Mouse (Mus musculus) CD4-positive helper T cell, adult 2 months (primary cell): ENCODE measurements around the gene Sap30bp.

ENCODE experiments used
- DNase-seq: peaks from one replicate; pipeline ENCODE4 v3.0.0-alpha.2; 2012; ENCODE audit warnings: low read depth, missing footprints, low spot score

Gene Sap30bp

DNA sequence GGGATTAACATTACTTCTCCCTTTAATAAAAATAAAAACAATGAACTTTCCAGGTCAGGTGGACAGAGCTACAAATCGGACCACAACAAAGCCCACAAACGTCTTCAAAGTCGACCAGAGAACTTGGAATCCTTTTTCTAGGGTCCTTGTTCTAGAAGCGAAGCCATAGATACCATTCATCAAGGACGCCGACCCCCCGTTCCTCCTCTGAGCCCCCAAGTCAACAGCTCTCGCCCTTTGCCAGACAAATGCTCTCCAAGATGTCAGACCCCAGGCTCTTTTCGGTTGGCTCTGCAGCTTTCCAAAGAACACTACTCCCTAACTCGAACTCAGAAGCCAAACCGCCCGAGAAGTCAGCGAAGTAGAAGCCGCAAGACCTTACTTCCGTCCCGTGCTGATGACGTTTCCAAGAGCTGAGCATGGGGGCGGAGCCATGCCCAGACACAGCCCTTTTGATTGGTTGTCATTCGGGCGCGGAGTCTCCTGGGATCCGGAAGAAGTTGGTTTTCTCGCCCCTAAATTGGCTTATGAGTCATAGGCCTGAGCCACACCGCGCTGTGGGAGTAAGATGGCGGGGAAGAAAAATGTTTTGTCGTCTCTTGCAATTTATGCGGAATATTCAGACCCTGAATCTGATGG, at the start of gene Sap30bp, which contains the start of gene Recql5:
Gene Sap30bp (plus strand): TSS at position 175 of the 639 bp plus-strand sequence.
Gene Recql5 (minus strand): TSS at position 370 of the 639 bp plus-strand sequence.
- peak; percentile 98 for DNase-seq

DNA sequence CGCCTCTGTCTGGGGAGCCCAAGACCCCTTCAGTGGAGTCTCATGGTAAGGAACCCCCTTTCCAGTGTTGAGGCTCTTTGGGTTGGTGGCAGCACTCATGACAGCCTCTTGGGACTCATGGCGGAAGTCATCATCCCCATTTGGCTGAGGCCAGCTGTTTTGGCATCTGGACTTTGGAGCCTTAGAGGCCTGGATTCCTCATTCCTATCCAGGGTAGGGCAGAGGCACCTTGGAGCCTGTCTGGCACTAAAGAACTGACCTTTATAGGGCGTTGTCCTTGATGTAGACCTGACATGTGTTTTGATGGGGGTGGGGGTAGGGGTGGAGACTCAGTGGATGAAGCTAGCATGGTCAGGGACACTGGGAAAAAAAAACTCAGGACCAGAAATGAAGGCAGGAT, 48.7 kb upstream of the Sap30bp start:
- DNase-seq, result no peak

DNA sequence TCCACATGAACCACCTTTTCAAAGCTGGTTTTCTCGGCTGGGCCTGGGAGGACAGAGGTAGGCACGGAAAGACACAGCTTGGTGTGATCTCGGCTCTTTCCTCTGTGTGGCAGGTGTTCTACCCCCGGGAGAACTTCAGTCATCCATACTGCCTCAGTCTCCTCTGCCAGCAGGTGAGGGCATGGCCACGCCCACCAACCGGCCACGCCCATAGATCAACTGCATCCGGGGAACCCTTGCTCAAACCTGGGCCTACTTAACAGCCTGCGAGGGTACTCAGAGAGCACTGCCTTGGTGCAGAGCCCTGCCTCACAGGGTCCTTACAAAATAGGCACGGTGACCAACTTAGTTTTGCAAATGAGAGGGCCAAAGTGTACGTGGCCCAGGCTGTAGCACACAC, 47.8 kb upstream of the Sap30bp start:
- no peak for DNase-seq

DNA sequence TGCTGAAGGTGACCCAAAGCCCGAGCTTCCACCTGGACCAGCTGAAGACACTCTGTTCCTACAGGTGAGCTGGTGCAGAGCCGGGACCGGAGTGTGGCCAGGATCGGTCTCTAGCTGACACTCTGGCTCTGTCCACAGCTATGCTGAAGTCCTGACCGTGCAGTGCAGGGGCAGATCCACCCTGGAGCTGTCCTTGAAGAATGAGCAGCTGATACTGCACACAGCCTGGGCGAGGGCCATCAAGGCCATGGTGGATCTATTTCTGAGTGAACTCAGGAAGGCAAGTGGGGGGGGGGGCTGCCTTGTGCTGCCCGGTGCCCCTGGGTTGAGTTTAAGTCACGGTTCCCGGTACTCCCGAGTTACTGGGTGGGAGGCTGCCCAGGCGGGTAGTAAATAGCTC, 46.6 kb upstream of the Sap30bp start:
- no peak for DNase-seq

- no peak for DNase-seq
Observed at GRCm38 (mm10) chr11:115888020-115888419, 45.1 kb upstream of the Sap30bp start.

DNA sequence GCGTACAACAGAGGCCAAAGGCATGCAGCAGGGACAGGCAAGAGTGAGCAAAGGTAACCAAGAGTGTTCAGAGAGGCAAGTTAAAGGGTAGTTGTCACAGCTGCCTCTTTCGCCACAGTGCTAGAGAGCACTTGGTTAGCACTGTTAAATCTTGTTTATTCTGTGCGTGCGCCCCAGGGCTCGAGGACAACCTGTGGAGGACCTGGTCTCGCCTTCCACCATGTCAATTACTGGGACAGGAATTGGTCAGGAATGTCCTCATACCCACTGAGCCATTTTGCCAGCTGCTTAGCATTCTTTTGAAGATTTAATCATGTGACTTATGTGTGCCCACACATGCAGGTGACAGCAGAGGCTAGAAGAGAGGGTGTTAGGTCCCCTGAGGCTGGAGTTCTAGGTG, 43.9 kb upstream of the Sap30bp start:
- DNase-seq, result no peak

GRCm38 (mm10) chr11:115892213-115892612, 40.9 kb upstream of the Sap30bp start:
- no peak for DNase-seq

GRCm38 (mm10) chr11:115893071-115893470, 40.0 kb upstream of the Sap30bp start:
- no peak for DNase-seq

GRCm38 (mm10) chr11:115894755-115895520, 38.1 kb upstream of the Sap30bp start:
- DNase-seq, result no peak

DNA sequence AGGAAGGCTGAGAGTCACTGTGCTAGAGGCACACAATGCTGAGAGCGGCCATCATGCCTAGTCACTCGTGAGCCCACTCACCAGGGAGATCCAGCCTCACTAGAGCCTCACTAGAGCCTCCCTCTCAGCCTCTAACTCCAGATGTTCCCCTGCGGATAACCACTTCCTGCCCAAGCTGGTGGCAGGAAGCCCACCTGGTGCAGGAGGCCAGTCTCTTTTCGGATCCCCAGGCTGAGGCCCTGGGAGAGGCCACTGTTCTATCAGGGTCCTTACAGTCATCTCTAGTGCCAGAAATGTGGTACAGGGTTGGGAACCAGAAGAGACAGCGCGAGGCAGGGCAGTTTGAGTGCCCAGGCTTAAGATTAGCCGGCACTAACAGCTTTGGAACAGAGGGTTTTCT, 34.6 kb upstream of the Sap30bp start:
- DNase-seq, result peak; percentile 58

DNA sequence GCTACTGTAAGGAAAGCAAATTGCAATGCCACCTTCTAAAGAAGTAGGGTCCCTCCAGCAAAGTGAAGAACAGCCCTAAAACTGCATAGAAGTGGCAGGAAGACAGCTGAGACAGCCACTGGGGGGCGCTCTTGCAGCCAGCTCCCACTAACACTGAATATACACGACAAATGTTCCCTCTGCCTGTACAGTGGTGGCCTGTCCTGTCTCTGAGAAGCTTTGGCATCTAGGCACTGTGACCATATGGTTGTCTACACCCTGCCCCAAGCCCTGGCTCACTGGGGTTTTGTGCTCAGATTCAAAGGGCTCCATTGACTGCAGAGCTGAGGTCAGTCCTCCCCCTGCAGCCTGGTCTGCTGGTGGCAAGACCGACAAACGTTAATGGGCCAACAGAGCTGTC, 34.2 kb upstream of the Sap30bp start:
- DNase-seq, result peak; percentile 51

GRCm38 (mm10) chr11:115899486-115900266, 33.4 kb upstream of the Sap30bp start, which contains the start of gene Smim5:
Gene Smim5, plus strand, starts transcription at chr11:115899966.
- no peak for DNase-seq

DNA sequence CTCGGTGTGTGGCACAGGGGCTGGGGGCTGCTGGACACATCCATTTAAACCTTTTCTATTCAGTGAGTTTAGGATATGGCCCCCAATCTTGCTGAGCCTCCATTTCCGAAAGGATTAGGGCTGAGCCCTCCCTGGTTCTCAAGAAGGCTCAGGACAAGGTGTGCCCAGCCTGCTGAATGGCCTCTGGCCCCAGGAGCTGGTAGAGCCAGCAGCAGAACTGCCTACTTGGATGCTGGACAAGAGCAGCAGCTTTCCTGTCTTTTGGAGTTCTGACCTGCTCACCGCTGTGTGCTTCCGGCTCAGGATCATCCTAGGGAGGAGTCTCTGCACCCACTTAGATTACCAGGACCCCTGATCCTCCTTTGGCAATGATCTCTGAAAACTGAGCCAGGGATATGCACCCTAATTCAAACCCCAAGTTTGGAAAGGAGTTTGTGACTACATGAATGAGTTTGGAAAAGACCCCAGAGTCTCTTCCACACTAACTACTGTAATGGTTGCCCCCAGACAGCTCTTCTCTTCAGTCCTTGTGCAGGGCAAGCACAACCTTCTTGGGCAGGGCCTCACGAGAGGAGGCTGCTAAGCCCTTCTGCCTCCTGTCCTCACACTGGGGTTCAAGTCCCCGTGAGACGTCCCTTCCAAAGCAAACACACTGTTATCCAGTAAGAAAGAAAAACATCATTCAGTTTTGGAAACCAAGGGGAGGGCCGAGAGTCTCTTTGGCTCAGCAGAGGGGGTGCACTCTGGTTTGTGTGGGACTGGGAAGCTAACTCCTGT, 32.3 kb upstream of the Sap30bp start:
- DNase-seq, result no peak

- no peak for DNase-seq
Observed at GRCm38 (mm10) chr11:115901338-115902161, 31.5 kb upstream of the Sap30bp start.

DNA sequence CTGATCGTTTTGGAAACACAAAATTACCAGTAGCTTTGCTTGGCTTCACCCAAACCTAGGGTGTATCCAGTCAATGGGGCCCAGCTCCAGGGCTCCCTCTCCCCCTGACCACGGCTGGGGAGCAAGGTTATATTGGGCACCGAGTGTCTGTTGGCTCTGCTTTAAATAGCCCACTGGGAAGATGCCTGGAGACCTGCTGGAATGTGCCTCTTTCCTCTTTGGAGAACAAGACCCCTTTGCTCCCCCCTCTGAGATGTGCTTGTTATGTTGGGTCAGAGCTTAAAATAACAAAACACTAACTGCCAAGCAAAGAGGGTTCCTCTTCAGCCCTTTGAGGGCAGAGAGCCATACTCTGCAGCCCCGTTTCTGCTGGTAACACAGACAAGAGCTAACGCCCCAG, 30.9 kb upstream of the Sap30bp start:
- no peak for DNase-seq

DNA sequence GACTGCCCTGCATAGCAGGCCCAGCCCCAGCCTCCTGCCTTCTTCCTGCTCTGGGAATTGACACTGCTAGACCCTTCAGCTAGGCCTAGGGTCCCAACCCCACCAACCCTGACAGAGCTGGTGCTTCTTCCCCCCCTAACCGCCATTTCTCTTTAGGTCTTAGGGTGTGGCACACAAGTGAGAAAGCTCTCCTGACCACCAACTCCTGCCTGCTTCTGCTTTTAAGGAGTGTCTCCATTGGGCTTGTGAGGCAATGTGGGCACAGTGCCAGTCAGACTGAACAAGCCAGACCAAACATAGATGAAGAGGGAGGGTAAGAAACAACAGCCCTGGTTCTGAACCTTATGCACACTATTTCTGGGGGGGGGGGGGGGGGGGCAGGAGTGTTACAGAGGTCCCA, 30.3 kb upstream of the Sap30bp start:
- DNase-seq, result no peak

DNA sequence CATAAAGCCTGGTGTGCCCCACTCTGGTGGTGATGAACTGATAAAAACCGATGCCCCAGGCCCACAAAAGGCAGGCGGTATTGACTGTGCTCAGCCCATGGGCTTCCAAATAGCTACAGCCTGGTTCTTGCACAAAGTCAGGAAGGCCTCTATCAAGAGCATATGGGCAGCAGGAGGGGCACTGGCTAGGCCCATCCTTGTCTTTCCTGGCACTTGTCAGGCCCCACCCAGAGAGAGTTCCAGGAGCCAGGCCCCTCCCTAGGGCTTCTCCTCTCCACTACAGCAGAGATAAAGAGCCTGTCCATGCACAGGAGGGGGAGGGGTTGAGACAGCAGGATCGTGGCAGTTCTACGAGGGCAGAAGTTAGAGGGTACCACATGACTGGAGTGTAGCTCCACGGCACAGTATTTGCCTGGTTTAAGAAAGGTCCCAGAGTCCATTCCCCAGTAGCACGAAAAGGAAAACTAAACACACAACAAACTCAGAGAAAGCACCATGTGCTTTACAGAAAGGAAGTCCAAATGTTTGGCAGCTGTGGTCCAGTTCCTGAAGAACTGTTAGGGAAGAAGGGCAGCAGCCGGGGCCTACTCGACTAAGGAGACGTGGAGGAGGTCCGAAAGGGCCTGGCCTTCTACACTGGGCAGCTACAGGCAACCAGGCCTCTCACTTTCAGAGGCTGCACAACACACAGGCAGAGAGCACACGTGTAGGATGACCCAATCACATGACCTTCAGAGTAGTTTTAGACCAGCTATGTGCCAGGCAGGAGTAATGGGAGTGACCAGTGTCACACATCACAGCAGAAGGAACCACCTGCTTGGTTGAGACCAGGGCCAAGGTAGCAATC, 29.5 kb upstream of the Sap30bp start:
- no peak for DNase-seq

DNA sequence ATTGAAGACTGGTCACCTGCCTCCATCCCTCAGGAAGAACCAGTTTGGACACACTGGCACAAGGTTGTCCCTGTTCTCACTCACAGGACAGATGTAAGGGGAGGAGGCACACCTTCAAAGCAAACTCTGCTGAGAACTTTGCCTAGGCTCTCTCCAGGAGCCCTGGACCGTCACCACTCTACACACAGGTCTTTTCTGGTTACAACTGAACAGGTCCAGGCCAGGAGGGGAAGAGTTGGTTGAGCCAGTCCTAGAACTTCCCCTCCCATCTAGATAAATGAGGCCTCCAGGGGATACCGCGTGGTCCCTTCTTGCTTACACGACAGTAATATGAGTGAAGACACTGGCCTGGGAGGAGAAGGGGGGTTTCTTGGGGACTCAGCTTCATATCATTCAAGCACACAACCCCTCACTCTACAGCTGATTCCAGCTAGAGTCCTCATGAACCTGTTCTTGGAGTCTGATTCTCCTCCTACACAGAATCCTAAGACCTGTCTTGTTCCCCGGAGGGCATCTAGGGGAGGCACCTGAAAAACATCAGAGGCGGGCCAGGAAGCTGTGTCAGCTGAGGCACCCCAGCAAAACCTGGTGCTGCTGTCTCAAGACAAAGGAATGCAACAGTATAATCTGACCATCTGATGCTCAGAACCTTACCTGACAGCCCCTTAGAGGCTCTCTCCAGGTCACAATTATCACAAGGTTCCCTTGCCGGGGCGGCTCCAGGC, 28.7 kb upstream of the Sap30bp start:
- DNase-seq, result no peak
